29 mouse cellular contexts compared by ENCODE assay signal in the genomic region with DNA sequence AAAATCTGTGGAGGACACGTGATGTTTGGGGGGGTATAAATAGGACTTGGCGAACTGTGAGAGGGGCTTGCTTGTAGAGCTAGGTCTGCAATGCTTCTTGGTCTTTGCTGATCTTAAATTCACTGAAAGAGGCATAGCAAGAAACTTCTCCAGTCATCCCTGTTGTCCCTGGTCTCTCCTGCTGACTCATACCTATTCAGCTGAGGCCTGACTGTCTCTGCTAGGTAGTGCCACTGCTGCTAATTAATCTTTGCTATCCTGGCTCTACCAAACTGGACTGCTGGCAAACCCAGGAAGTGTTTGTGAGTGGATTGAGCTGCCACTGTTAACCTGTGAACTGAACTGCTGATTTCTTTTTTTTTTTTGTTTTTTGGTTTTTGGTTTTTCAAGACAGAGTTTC. TPM values are rescaled to one million over a fixed set of nuclear protein-coding genes. Genes with fewer than 3 reads are reported as not detected.
DNase-seq lines count a peak whose midpoint lies in the region; ATAC-seq and TF ChIP-seq lines count a peak whose summit lies in the region.
"Had no signal": no experiment of that assay in that cellular context is flagged by ENCODE, and none has a peak within 500 bp of the region (broad histone marks: within the 10 kb centered on the region; RNA-seq: fewer than 3 reads in every experiment).

No protein-coding gene starts in this region.

- no peaks in the 10 kb centered on the region for H3K9me3 ChIP-seq in liver, embryonic 11.5 days (ENCODE audit: control insufficient read depth, low read length)
- H3K9me3 ChIP-seq in liver, embryonic 12.5 days (replicated peaks), result no peaks in the 10 kb centered on the region
- H3K9me3 ChIP-seq in liver, embryonic 15.5 days (replicated peaks), result no peaks in the 10 kb centered on the region
- H3K9me3 ChIP-seq in stomach, postnatal 0 days (ENCODE audit: control insufficient read depth, low read length), result no peaks in the 10 kb centered on the region
- H3K9me3 ChIP-seq: embryonic facial prominence, embryonic 12.5 days; embryonic facial prominence, embryonic 15.5 days; forebrain, embryonic 13.5 days; heart, embryonic 13.5 days had no signal

- no peaks in the 10 kb centered on the region for H3K36me3 ChIP-seq in liver, embryonic 11.5 days (ENCODE audit: control insufficient read depth, insufficient read depth, low read length)
- no peaks in the 10 kb centered on the region for H3K36me3 ChIP-seq in liver, embryonic 12.5 days
- no peaks in the 10 kb centered on the region for H3K36me3 ChIP-seq in liver, embryonic 15.5 days (replicated peaks)
- no peaks in the 10 kb centered on the region for H3K36me3 ChIP-seq in stomach, postnatal 0 days (ENCODE audit: control insufficient read depth, insufficient read depth, low read length)
- H3K36me3 ChIP-seq: embryonic facial prominence, embryonic 12.5 days; embryonic facial prominence, embryonic 15.5 days; heart, embryonic 13.5 days had no signal

- no peaks in the 10 kb centered on the region for H3K27me3 ChIP-seq in liver, embryonic 11.5 days (replicated peaks; ENCODE audit: control insufficient read depth, insufficient read depth, low read length)
- no peaks in the 10 kb centered on the region for H3K27me3 ChIP-seq in liver, embryonic 12.5 days (replicated peaks)
- H3K27me3 ChIP-seq in liver, embryonic 15.5 days, result no peaks in the 10 kb centered on the region
- H3K27me3 ChIP-seq in stomach, postnatal 0 days (ENCODE audit: control insufficient read depth, insufficient read depth, low read length), result no peaks in the 10 kb centered on the region
- no peaks in the 10 kb centered on the region for H3K27me3 ChIP-seq in cerebellum, adult 2 months (ENCODE audit: control insufficient read depth, insufficient read depth, low read length)
- H3K27me3 ChIP-seq: embryonic facial prominence, embryonic 12.5 days; embryonic facial prominence, embryonic 15.5 days; forebrain, embryonic 13.5 days; heart, embryonic 13.5 days had no signal

- 90% methylated on average over 2 of the region's 2 CpGs for WGBS in liver, embryonic 11.5 days
- 74% methylated on average over 2 of the region's 2 CpGs for WGBS in liver, embryonic 12.5 days (ENCODE audit: insufficient replicate concordance)
- 68% methylated on average over 2 of the region's 2 CpGs for WGBS in liver, embryonic 15.5 days (ENCODE audit: insufficient replicate concordance)
- 83% methylated on average over 2 of the region's 2 CpGs for WGBS in stomach, postnatal 0 days
- 84% methylated on average over 2 of the region's 2 CpGs for WGBS in cerebellum, adult 2 months

- TF ChIP-seq POLR2A in cerebellum, adult 2 months (IDR thresholded peaks at IDR 0.05; ENCODE audit: borderline replicate concordance, insufficient read depth, low read length), result no peak

- TF ChIP-seq EP300 in stomach, postnatal 0 days (optimal IDR thresholded peaks at IDR 0.05), result no peak

- H3K4me3 ChIP-seq in liver, embryonic 11.5 days (ENCODE audit: low read depth, low read length), result no peak overlapping the region
- no peak overlapping the region for H3K4me3 ChIP-seq in liver, embryonic 12.5 days
- no peak overlapping the region for H3K4me3 ChIP-seq in liver, embryonic 15.5 days (replicated peaks)
- no peak overlapping the region for H3K4me3 ChIP-seq in stomach, postnatal 0 days (ENCODE audit: low read depth, low read length)
- no peak overlapping the region for H3K4me3 ChIP-seq in cerebellum, adult 2 months (replicated peaks; ENCODE audit: insufficient read depth, low read depth, low read length)
- H3K4me3 ChIP-seq: embryonic facial prominence, embryonic 12.5 days; embryonic facial prominence, embryonic 15.5 days; erythroblast, embryonic 14.5 days; forebrain, embryonic 13.5 days; heart, embryonic 13.5 days had no signal

- no peak overlapping the region for H3K9ac ChIP-seq in liver, embryonic 11.5 days (ENCODE audit: low read depth, low read length)
- no peak overlapping the region for H3K9ac ChIP-seq in liver, embryonic 12.5 days
- H3K9ac ChIP-seq in liver, embryonic 15.5 days, result no peak overlapping the region
- H3K9ac ChIP-seq in stomach, postnatal 0 days (ENCODE audit: low read length), result no peak overlapping the region
- H3K9ac ChIP-seq: embryonic facial prominence, embryonic 12.5 days; embryonic facial prominence, embryonic 15.5 days; forebrain, embryonic 13.5 days; heart, embryonic 13.5 days; hindbrain, embryonic 14.5 days had no signal

- no peak for ATAC-seq in liver, embryonic 11.5 days (replicated peaks; ENCODE audit: low FRiP score)
- ATAC-seq in liver, embryonic 12.5 days, result peak; percentile 75
- peak; percentile 62 for ATAC-seq in liver, embryonic 15.5 days (ENCODE audit: insufficient read depth)
- no peak for ATAC-seq in stomach, postnatal 0 days (ENCODE audit: low FRiP score, low TSS enrichment)
- ATAC-seq: activated CD4-positive, CD25-positive, alpha-beta regulatory T cell, adult 4 months; forebrain, embryonic 13.5 days; forebrain, embryonic 16.5 days; hindbrain, postnatal 0 days; inflammation-experienced regulatory T-cells, adult 6 months; intestine, postnatal 0 days had no signal

- H3K4me2 ChIP-seq in liver, embryonic 11.5 days, result no peak overlapping the region
- no peak overlapping the region for H3K4me2 ChIP-seq in liver, embryonic 12.5 days
- no peak overlapping the region for H3K4me2 ChIP-seq in liver, embryonic 15.5 days
- H3K4me2 ChIP-seq in stomach, postnatal 0 days (replicated peaks; ENCODE audit: low read depth), result no peak overlapping the region
- H3K4me2 ChIP-seq: embryonic facial prominence, embryonic 12.5 days; embryonic facial prominence, embryonic 15.5 days; forebrain, embryonic 13.5 days; heart, embryonic 13.5 days; hindbrain, embryonic 14.5 days had no signal

- no peak overlapping the region for H3K27ac ChIP-seq in liver, embryonic 11.5 days (ENCODE audit: low read depth, low read length)
- H3K27ac ChIP-seq in liver, embryonic 12.5 days, result peak overlapping the region; percentile 68
- H3K27ac ChIP-seq in liver, embryonic 15.5 days (replicated peaks), result peak overlapping the region; percentile 69
- H3K27ac ChIP-seq in stomach, postnatal 0 days (replicated peaks), result no peak overlapping the region
- H3K27ac ChIP-seq in cerebellum, adult 2 months (ENCODE audit: insufficient read depth, low read length), result no peak overlapping the region
- H3K27ac ChIP-seq: embryonic facial prominence, embryonic 12.5 days; embryonic facial prominence, embryonic 15.5 days; forebrain, embryonic 13.5 days; heart, embryonic 13.5 days; hindbrain, embryonic 14.5 days; hindbrain, postnatal 0 days had no signal

- no peak for TF ChIP-seq CTCF in stomach, postnatal 0 days (IDR thresholded peaks at IDR 0.05; ENCODE audit: low read depth)
- TF ChIP-seq CTCF in cerebellum, adult 2 months (IDR thresholded peaks at IDR 0.05; ENCODE audit: borderline replicate concordance, insufficient read depth, low read depth, low read length), result no peak

- peaks cover 2% of the 10 kb centered on the region; the same call in 1 of the 2 replicates for H3K4me1 ChIP-seq in liver, embryonic 11.5 days (replicated peaks; ENCODE audit: control insufficient read depth, insufficient read depth, low read length)
- H3K4me1 ChIP-seq in liver, embryonic 12.5 days, result peaks cover 47% of the 10 kb centered on the region
- peaks cover 32% of the 10 kb centered on the region for H3K4me1 ChIP-seq in liver, embryonic 15.5 days (replicated peaks)
- no peaks in the 10 kb centered on the region for H3K4me1 ChIP-seq in stomach, postnatal 0 days (replicated peaks; ENCODE audit: control insufficient read depth, insufficient read depth)
- no peaks in the 10 kb centered on the region for H3K4me1 ChIP-seq in cerebellum, adult 2 months (ENCODE audit: control insufficient read depth, insufficient read depth, low read length)
- H3K4me1 ChIP-seq: embryonic facial prominence, embryonic 12.5 days; embryonic facial prominence, embryonic 15.5 days; heart, embryonic 13.5 days had no signal

- DNase-seq in liver, result peak; percentile 43
- DNase-seq in liver, embryonic 11.5 days (ENCODE audit: low spot score), result no peak
- DNase-seq in layer of hippocampus, postnatal 25 days (ENCODE audit: extremely low spot score in 1 of 2, low spot score in 1 of 2), result no peak
- no peak for DNase-seq in stomach, postnatal 0 days (ENCODE audit: low spot score)
- DNase-seq in cerebellum, adult 2 months, result no peak
- DNase-seq: adrenal gland, adult 8-10 months; adrenal gland, postnatal 25 days; cerebellum, adult 18-20 months; cerebellum, adult 9-11 months; cerebellum, postnatal 25 days; gastrocnemius, postnatal 25 days; heart, postnatal 14 days; heart, postnatal 4 days had no signal

RNA-seq across cellular contexts. Expression of a gene that starts 55.9 kb away (rescaled TPM):
- 0.04 and 0.14 TPM in 2 replicates for polyA plus RNA-seq in liver, embryonic 11.5 days (2014; fragmentation: Nextera tagmentation; extraction: Ambion mirVana)
- 0.13 and 0.14 TPM in 2 replicates for polyA plus RNA-seq in liver, embryonic 12.5 days (2016; fragmentation: Nextera tagmentation; extraction: Ambion mirVana)
- 0.07 and 0.12 TPM in 2 replicates for polyA plus RNA-seq in liver, embryonic 15.5 days (2015; fragmentation: Nextera tagmentation; extraction: Ambion mirVana)
- total RNA-seq in layer of hippocampus, postnatal 25 days (2021), result 1 to 10 TPM in 1 of 2 experiments, under 1 TPM in 1; 0.77 to 1.3 TPM
- 0.04 and 0.06 TPM in 2 replicates for polyA plus RNA-seq in stomach, postnatal 0 days (2015; fragmentation: Nextera tagmentation; extraction: Ambion mirVana)
- polyA plus RNA-seq in cerebellum, adult 2 months (2012; rRNA removed), result 0.23 and 0.25 TPM in 2 replicates
- total RNA-seq: adrenal gland, adult 8-10 months; adrenal gland, postnatal 25 days; common myeloid progenitor, adult 5-6 weeks; ES-E14; gastrocnemius, adult 8-10 months; gastrocnemius, postnatal 25 days had no signal
- polyA plus RNA-seq: activated CD4-positive, CD25-positive, alpha-beta regulatory T cell, adult 4 months; embryonic facial prominence, embryonic 12.5 days; erythroblast, embryonic 14.5 days; forebrain, embryonic 13.5 days; inflammation-experienced regulatory T-cells, adult 6 months had no signal

Comparison
In these comparisons a context has a peak if more than half of its experiments do, and no peak if none do; other contexts are left out.
1. ATAC-seq: peak in liver, embryonic 12.5 days (single experiment) and liver, embryonic 15.5 days (single experiment); none in liver, embryonic 11.5 days (single experiment) and stomach, postnatal 0 days (single experiment).
2. H3K27ac ChIP-seq: peak in liver, embryonic 12.5 days (single experiment) and liver, embryonic 15.5 days (single experiment); none in liver, embryonic 11.5 days (single experiment), stomach, postnatal 0 days (single experiment) and cerebellum, adult 2 months (single experiment).